In genomic region chr4:127535630-127536029, GRCm38 (mm10) we compare ENCODE assay signal across 14 mouse cellular contexts.
DNase-seq lines count a peak whose midpoint lies in the region; ATAC-seq and TF ChIP-seq lines count a peak whose summit lies in the region.
"Had no signal": no experiment of that assay in that cellular context is flagged by ENCODE, and none has a peak within 500 bp of the region (broad histone marks: within the 10 kb centered on the region; RNA-seq: fewer than 3 reads in every experiment).

No protein-coding gene starts in this region.

- peak; percentile 36 for TF ChIP-seq CTCF in intestine, postnatal 0 days (IDR thresholded peaks at IDR 0.05; ENCODE audit: low read depth)
- TF ChIP-seq CTCF in lung, postnatal 0 days (IDR thresholded peaks at IDR 0.05), result peak; percentile 34; the same call in 1 of the 2 replicates

- DNase-seq in lung, postnatal 0 days (ENCODE audit: low spot score), result no peak
- no peak for DNase-seq in lung, postnatal 4 days
- DNase-seq in ZHBTc4 (ENCODE audit: low read depth, low spot score), result peak; percentile 57
- DNase-seq in spleen, adult 18-20 months, result no peak
- DNase-seq in heart, postnatal 10 days, result no peak
- DNase-seq: adrenal gland, adult 2 months; cerebellum, adult 9-11 months; kidney, adult 9 months; liver, embryonic 13.5 days; thymus, postnatal 36 days had no signal

- H3K27me3 ChIP-seq in intestine, postnatal 0 days (replicated peaks; ENCODE audit: control insufficient read depth, insufficient read depth, low read length), result no peaks in the 10 kb centered on the region
- H3K27me3 ChIP-seq in intestine, embryonic 15.5 days (replicated peaks), result no peaks in the 10 kb centered on the region
- H3K27me3 ChIP-seq in lung, postnatal 0 days (replicated peaks; ENCODE audit: insufficient read depth, low read length), result no peaks in the 10 kb centered on the region
- H3K27me3 ChIP-seq: liver, embryonic 13.5 days; neural tube, embryonic 15.5 days had no signal

- H3K4me3 ChIP-seq in intestine, postnatal 0 days (ENCODE audit: low read depth, low read length), result no peak overlapping the region
- no peak overlapping the region for H3K4me3 ChIP-seq in intestine, embryonic 15.5 days (replicated peaks)
- H3K4me3 ChIP-seq in lung, postnatal 0 days (ENCODE audit: low read depth, low read length), result no peak overlapping the region
- H3K4me3 ChIP-seq: liver, embryonic 13.5 days; neural tube, embryonic 15.5 days had no signal

- intact Hi-C loops in heart, postnatal 10 days (cut with DNase I), result no loop called here

- H3K36me3 ChIP-seq in intestine, postnatal 0 days (ENCODE audit: control insufficient read depth, insufficient read depth), result no peaks in the 10 kb centered on the region
- no peaks in the 10 kb centered on the region for H3K36me3 ChIP-seq in intestine, embryonic 15.5 days
- no peaks in the 10 kb centered on the region for H3K36me3 ChIP-seq in lung, postnatal 0 days (ENCODE audit: insufficient read depth, low read length)
- H3K36me3 ChIP-seq: liver, embryonic 13.5 days; neural tube, embryonic 15.5 days had no signal

- H3K27ac ChIP-seq in intestine, postnatal 0 days (ENCODE audit: low read depth, low read length), result no peak overlapping the region
- no peak overlapping the region for H3K27ac ChIP-seq in intestine, embryonic 15.5 days
- no peak overlapping the region for H3K27ac ChIP-seq in lung, postnatal 0 days (ENCODE audit: low read length)
- H3K27ac ChIP-seq: hindbrain, embryonic 14.5 days; liver, embryonic 13.5 days; neural tube, embryonic 15.5 days had no signal

- H3K9me3 ChIP-seq in intestine, postnatal 0 days (ENCODE audit: control insufficient read depth), result no peaks in the 10 kb centered on the region
- H3K9me3 ChIP-seq in intestine, embryonic 15.5 days, result no peaks in the 10 kb centered on the region
- no peaks in the 10 kb centered on the region for H3K9me3 ChIP-seq in lung, postnatal 0 days (ENCODE audit: low read length)
- H3K9me3 ChIP-seq: neural tube, embryonic 15.5 days had no signal

- 77% methylated on average over 7 of the region's 7 CpGs for WGBS in intestine, postnatal 0 days
- 80% methylated on average over 7 of the region's 7 CpGs for WGBS in intestine, embryonic 15.5 days
- WGBS in lung, postnatal 0 days, result 75% methylated on average over 7 of the region's 7 CpGs

- TF ChIP-seq EP300 in lung, postnatal 0 days (IDR thresholded peaks at IDR 0.05), result no peak

- no peak overlapping the region for H3K9ac ChIP-seq in intestine, postnatal 0 days (ENCODE audit: low read depth, low read length)
- H3K9ac ChIP-seq in intestine, embryonic 15.5 days, result no peak overlapping the region
- H3K9ac ChIP-seq in lung, postnatal 0 days (replicated peaks; ENCODE audit: low read depth), result no peak overlapping the region
- H3K9ac ChIP-seq: hindbrain, embryonic 14.5 days; liver, embryonic 13.5 days; neural tube, embryonic 15.5 days had no signal

- no peak for ATAC-seq in intestine, postnatal 0 days
- no peak for ATAC-seq in intestine, embryonic 15.5 days
- ATAC-seq in lung, postnatal 0 days, result no peak

- no peak overlapping the region for H3K4me2 ChIP-seq in intestine, postnatal 0 days (replicated peaks; ENCODE audit: low read depth)
- H3K4me2 ChIP-seq in intestine, embryonic 15.5 days (replicated peaks), result no peak overlapping the region
- no peak overlapping the region for H3K4me2 ChIP-seq in lung, postnatal 0 days (replicated peaks; ENCODE audit: low read depth, low read length)
- H3K4me2 ChIP-seq: hindbrain, embryonic 14.5 days; liver, embryonic 13.5 days; neural tube, embryonic 15.5 days had no signal

- H3K4me1 ChIP-seq in intestine, postnatal 0 days (replicated peaks; ENCODE audit: control insufficient read depth, insufficient read depth, low read length), result no peaks in the 10 kb centered on the region
- no peaks in the 10 kb centered on the region for H3K4me1 ChIP-seq in intestine, embryonic 15.5 days (replicated peaks)
- H3K4me1 ChIP-seq in lung, postnatal 0 days (ENCODE audit: insufficient read depth, low read depth, low read length), result no peaks in the 10 kb centered on the region
- H3K4me1 ChIP-seq: liver, embryonic 13.5 days had no signal
